Mouse (Mus musculus): Measurements from ENCODE around the gene Noxred1.
A peak's percentile ranks its signal among the peaks of the same experiment; 100 is the strongest.
"Not testable (repeated sequence)": the region's sequence is repeated elsewhere in the genome, so short reads cannot be mapped to it uniquely, and the experiment has no call there.

Gene Noxred1

GRCm38 (mm10) chr12:87238632-87239031 is at the start of gene Noxred1:
Gene Noxred1 (minus strand): TSS chr12:87238732.
- no peak for DNase-seq (ENCODE audit: low spot score)

DNA sequence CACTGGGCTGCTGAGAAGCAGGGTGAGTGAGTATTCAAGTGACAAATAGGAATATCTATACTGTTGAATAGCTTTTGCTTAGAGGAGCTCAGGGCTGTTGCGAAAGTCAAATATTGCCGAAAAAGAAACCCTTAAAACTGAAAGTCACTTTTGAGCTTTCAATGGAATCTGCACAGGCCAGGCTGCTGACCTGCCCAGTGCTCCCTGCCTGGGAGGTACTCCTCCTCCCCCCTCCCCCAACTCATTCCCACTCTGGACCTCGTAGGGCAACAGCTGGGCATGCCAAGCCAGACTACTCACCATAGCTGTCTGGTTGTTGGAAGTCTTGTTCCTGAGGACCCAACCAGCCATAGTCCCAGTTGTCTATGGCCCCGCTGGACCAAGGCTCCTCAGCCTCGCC is 46.2 kb upstream of the Noxred1 start:
- DNase-seq (ENCODE audit: low spot score) = no peak

GRCm38 (mm10) chr12:87284268-87284667 is 45.7 kb upstream of the Noxred1 start:
- no peak for DNase-seq (ENCODE audit: low spot score)

DNA sequence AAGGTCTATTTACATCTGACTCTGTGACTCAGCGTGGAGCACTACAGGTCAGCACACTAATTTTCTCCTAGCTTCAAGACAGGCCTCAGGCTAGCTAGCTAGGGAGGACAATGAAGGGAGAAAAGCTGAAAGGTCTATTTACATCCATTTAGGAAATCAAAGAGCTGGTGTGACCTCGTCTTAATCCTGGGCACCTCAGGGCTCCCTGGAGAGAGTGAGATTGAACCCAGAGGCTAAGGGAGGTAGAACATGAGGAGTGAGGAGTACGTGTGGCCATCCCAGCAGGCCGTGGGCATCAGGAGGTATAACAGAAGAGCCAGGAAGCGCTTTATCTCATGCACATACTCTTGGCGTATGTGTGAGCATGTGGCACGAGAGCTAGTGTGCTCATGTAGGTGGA is 45.2 kb upstream of the Noxred1 start:
- no peak for DNase-seq (ENCODE audit: low spot score)

GRCm38 (mm10) chr12:87282743-87283142 is 44.2 kb upstream of the Noxred1 start:
- DNase-seq (ENCODE audit: low spot score) = no peak

DNA sequence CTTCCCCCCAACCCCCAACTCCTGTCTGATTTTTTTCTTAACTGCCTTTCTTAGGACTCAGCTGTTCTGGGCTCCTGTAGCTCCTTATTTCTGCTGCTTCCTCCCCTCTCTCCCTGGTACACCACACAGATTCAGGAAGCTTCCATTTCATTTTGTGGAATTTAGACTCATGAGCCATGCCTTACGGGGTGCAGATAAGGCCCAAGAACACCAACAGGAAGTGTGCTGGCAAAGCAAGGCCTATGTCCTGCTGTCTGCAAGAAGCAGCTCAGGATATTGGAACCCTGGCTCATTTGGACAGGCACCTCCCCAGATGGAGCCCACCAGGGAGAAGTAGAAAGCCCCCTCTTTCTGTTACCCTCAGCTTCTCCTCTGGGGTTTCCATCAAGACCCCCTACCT is 43.2 kb upstream of the Noxred1 start:
- DNase-seq (ENCODE audit: low spot score) = no peak

- no peak for DNase-seq (ENCODE audit: low spot score)
Measured at GRCm38 (mm10) chr12:87279879-87280278, 41.3 kb upstream of the Noxred1 start.

DNA sequence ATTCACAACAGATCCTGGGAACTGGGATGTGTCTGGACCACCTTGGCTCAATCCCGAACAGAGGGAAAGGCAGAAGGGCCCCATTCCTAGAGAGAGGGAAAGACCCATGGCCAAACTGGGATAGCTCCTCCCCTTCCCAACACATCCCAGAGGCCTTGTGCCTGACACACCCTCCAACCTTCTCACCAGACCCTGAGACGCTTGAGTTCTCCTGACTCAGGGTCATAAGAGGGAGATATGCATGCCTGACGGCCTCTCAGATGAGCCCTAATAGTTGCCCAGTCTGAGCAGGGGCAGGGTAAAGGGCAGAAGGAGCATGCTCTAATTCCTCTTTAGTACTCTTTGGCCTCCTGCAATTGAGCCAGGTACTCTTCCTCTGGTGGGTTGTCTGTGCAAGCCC is 40.8 kb upstream of the Noxred1 start:
- no peak for DNase-seq (ENCODE audit: low spot score)

GRCm38 (mm10) chr12:87278118-87278730 is 39.7 kb upstream of the Noxred1 start:
- DNase-seq (ENCODE audit: low spot score) = no peak

DNA sequence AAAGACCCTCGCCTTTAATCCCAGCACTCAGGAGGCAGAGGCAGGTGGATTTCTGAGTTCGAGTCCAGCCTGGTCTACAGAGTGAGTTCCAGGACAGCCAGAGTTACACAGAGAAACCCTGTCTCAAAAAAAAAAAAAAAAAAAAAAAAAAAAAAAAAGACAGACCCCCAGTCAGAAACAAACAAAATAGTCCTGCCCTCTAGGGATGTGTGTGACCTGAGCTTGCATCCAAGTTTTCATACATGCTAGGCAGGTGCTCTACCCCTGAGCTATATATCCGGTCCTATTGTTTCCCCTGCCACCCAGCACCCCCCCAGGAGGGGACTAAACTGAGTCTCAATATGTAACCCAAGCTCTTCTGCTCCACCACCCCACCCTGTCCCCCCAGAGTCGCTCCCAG is 38.7 kb upstream of the Noxred1 start:
- not testable (repeated sequence) for DNase-seq (ENCODE audit: low spot score)

- no peak for DNase-seq (ENCODE audit: low spot score)
Measured at GRCm38 (mm10) chr12:87274853-87275831, 36.6 kb upstream of the Noxred1 start.

DNA sequence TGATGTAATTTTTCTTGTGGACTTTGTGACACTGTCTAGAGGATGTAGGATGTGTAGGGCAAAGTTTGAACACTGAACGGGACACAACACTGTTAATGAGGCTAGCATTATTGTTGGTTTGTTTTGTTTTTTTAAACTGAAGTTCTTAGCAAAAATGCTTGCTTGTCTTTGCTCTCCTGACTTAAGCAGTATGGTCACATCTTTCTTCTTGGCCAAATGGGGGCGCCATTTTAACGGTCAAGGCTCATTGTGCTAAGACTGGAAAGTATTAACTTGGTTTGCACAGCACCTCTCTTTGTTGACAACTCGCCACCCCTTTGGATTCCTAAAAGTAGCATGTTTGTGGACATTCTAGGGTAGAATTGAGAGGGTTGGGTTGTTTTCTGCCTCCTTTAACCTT is 29.1 kb upstream of the Noxred1 start:
- peak; percentile 66 for DNase-seq (ENCODE audit: low spot score)

DNA sequence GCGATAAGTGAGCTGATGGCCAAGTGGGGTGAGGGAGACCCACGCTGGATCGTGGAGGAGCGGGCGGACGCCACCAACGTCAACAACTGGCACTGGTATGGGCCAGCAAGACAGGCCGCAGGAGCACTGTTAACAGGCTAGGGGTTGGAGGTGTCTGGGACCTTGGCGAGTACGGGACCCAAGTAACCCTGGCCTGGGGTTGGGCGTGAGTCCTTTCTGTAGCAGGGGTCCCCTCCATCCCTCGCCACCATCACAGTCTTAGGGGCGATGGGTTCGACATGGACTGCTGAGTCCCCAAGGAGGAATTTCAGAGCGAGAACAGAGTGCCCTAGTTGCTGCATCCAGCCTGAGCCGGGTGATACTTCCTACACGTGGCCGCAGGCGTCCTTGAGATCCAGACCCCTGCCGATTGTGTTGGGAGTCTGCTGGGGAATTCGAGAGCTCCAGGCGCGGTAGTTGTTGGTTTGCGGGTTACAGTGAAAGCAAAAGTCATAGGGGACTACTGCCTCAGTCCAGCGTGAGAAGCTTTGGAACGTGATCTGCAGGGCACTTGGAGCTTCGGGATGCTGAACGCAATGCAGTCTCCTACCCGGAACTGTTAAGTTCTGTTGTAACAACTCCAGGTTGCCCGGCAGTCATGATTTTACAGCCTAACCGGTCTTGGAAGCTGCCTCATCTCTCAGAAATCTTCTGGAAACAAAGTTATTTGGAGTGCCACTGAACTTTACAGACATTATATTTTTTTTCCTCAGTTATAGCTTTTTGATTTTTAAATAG is 28.5 kb upstream of the Noxred1 start:
- peak; percentile 44 for DNase-seq (ENCODE audit: low spot score)

GRCm38 (mm10) chr12:87266108-87266826 is 27.7 kb upstream of the Noxred1 start, which contains the start of the genes Vipas39 and Ahsa1:
Gene Vipas39 (minus strand): TSS chr12:87266256.
Gene Ahsa1 (plus strand): TSS chr12:87266479.
- DNase-seq (ENCODE audit: low spot score) = peak; percentile 93

GRCm38 (mm10) chr12:87265444-87265843 is 26.9 kb upstream of the Noxred1 start:
- no peak for DNase-seq (ENCODE audit: low spot score)

- no peak for DNase-seq (ENCODE audit: low spot score)
Measured at GRCm38 (mm10) chr12:87260562-87260961, 22.0 kb upstream of the Noxred1 start.

- DNase-seq (ENCODE audit: low spot score) = no peak
Measured at GRCm38 (mm10) chr12:87256629-87257028, 18.1 kb upstream of the Noxred1 start.

DNA sequence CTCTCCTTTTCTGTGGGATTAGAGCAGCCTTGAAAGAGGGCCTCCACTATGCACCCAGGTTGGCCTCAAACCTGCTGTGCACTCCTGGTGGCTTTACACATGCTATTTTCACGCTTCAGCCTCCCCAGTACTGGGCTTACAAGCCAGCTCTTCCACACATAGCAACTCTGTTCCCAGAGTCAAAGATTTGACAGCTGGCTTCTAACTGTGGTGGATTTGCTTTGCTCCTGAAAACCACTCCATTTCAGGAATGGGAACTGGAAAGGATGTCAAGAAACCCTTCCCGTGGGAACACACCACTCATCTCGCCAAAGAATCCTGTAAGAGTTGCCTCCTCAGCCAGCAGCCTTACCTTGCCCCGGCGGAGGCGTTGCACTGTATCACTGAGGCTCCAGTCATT is 15.3 kb upstream of the Noxred1 start:
- no peak for DNase-seq (ENCODE audit: low spot score)

GRCm38 (mm10) chr12:87250161-87250560 is 11.6 kb upstream of the Noxred1 start:
- no peak for DNase-seq (ENCODE audit: low spot score)

- DNase-seq (ENCODE audit: low spot score) = no peak
Measured at GRCm38 (mm10) chr12:87236882-87237483, 1.5 kb downstream of the Noxred1 start.

DNA sequence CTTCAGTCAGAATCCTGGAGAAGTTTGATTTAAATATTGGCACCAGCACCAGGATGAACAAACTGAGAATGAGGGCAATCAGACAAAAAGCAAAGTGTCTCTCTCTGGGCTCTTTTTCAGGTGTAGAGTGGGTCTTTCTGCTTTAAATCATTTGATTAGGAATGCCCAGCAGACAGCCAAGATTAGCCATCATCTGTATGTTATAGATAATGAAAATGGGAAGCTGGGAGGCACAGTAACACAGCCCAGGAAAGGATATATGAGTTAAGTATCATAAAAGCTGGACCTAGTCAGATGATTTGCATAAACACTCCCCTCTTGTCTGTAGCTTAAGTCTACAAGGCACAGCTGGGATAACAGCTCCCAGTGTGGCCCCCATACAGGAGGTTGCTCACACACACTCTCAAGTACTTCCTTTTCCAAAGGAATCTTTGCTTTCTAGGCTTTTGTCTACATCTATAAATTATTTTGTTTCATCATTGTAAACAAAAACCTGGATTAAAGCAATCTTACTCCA is 8.1 kb downstream of the Noxred1 start:
- no peak for DNase-seq (ENCODE audit: low spot score)
